ENCODE assay signal across 18 mouse cellular contexts in genomic region chr10:3308180-3308820, GRCm38 (mm10). TPM values are rescaled to one million over a fixed set of nuclear protein-coding genes. Genes with fewer than 3 reads are reported as not detected.
DNase-seq lines count a peak whose midpoint lies in the region; ATAC-seq and TF ChIP-seq lines count a peak whose summit lies in the region.
"Had no signal": no experiment of that assay in that cellular context is flagged by ENCODE, and none has a peak within 500 bp of the region (broad histone marks: within the 10 kb centered on the region; RNA-seq: fewer than 3 reads in every experiment).

No protein-coding gene starts in this region.

- H3K4me2 ChIP-seq in intestine, postnatal 0 days (replicated peaks; ENCODE audit: low read depth) = no peak overlapping the region
- H3K4me2 ChIP-seq: embryonic facial prominence, embryonic 12.5 days; lung, embryonic 15.5 days; stomach, embryonic 15.5 days had no signal

- no peak for ATAC-seq in intestine, postnatal 0 days

- H3K27me3 ChIP-seq in intestine, postnatal 0 days (replicated peaks; ENCODE audit: control insufficient read depth, insufficient read depth, low read length) = no peaks in the 10 kb centered on the region
- H3K27me3 ChIP-seq: embryonic facial prominence, embryonic 12.5 days; lung, embryonic 15.5 days; megakaryocyte, embryonic 14.5 days; stomach, embryonic 15.5 days had no signal

- no peaks in the 10 kb centered on the region for H3K9me3 ChIP-seq in intestine, postnatal 0 days (ENCODE audit: control insufficient read depth)
- H3K9me3 ChIP-seq: embryonic facial prominence, embryonic 12.5 days; lung, embryonic 15.5 days; stomach, embryonic 15.5 days had no signal

- DNase-seq in left cerebral cortex, postnatal 4 days = peak; percentile 47
- DNase-seq in left cerebral cortex, adult 9 months (ENCODE audit: low spot score in 2 of 2) = no peak
- DNase-seq in cerebellum, adult 11-12 months = peak; percentile 80
- DNase-seq in kidney, adult 18-20 months = peak; percentile 28
- DNase-seq in kidney, postnatal 36 days = peak; percentile 43 to 47
- DNase-seq in ovary, postnatal 10 days (ENCODE audit: low spot score) = no peak
- DNase-seq in layer of hippocampus, adult 11-12 months (ENCODE audit: low spot score) = no peak
- DNase-seq: gastrocnemius, postnatal 36 days had no signal

- no peaks in the 10 kb centered on the region for H3K36me3 ChIP-seq in intestine, postnatal 0 days (ENCODE audit: control insufficient read depth, insufficient read depth)
- H3K36me3 ChIP-seq: embryonic facial prominence, embryonic 12.5 days; forebrain, embryonic 10.5 days; lung, embryonic 15.5 days; stomach, embryonic 15.5 days had no signal

- no peak overlapping the region for H3K9ac ChIP-seq in intestine, postnatal 0 days (ENCODE audit: low read depth, low read length)
- H3K9ac ChIP-seq: embryonic facial prominence, embryonic 12.5 days; lung, embryonic 15.5 days; stomach, embryonic 15.5 days had no signal

- H3K4me3 ChIP-seq in intestine, postnatal 0 days (ENCODE audit: low read depth, low read length) = no peak overlapping the region
- H3K4me3 ChIP-seq: embryonic facial prominence, embryonic 12.5 days; forebrain, embryonic 10.5 days; lung, embryonic 15.5 days; megakaryocyte, embryonic 14.5 days; stomach, embryonic 15.5 days had no signal

- TF ChIP-seq CTCF in intestine, postnatal 0 days (IDR thresholded peaks at IDR 0.05; ENCODE audit: low read depth) = no peak

- WGBS in intestine, postnatal 0 days = 62% methylated on average over 4 of the region's 4 CpGs

- H3K27ac ChIP-seq in intestine, postnatal 0 days (ENCODE audit: low read depth, low read length) = no peak overlapping the region
- H3K27ac ChIP-seq: embryonic facial prominence, embryonic 12.5 days; forebrain, embryonic 10.5 days; lung, embryonic 15.5 days; stomach, embryonic 15.5 days had no signal

- no peaks in the 10 kb centered on the region for H3K4me1 ChIP-seq in intestine, postnatal 0 days (replicated peaks; ENCODE audit: control insufficient read depth, insufficient read depth, low read length)
- H3K4me1 ChIP-seq: embryonic facial prominence, embryonic 12.5 days; forebrain, embryonic 10.5 days; megakaryocyte, embryonic 14.5 days; stomach, embryonic 15.5 days had no signal

- intact Hi-C loops in left cerebral cortex, postnatal 4 days (cut with DNase I) = no loop called here

RNA-seq across cellular contexts. Expression of gene H60c, which starts 40.7 kb away (rescaled TPM):
- total RNA-seq in left cerebral cortex, postnatal 4 days (2021) = not detected
- polyA plus RNA-seq in intestine, postnatal 0 days (2015; fragmentation: Nextera tagmentation; extraction: Ambion mirVana) = 0.04 TPM in 1 of 2 replicates, not detected in the other
- total RNA-seq: adrenal gland, postnatal 10 days; gastrocnemius, postnatal 36 days; heart, postnatal 10 days; liver, adult 2 months had no signal
- polyA plus RNA-seq: forebrain, embryonic 10.5 days; intestine, embryonic 14.5 days; liver, adult 2 months had no signal

RNA-seq across cellular contexts. Expression of gene Ppp1r14c, which starts 57.6 kb away (rescaled TPM):
- 10 to 100 TPM; 91.1 to 92.6 TPM for total RNA-seq in left cerebral cortex, postnatal 4 days (2021)
- polyA plus RNA-seq in intestine, postnatal 0 days (2015; fragmentation: Nextera tagmentation; extraction: Ambion mirVana) = 1.4 and 2.3 TPM in 2 replicates
- total RNA-seq: liver, adult 2 months had no signal
- polyA plus RNA-seq: liver, adult 2 months had no signal

Comparison
In these comparisons a context has a peak if more than half of its experiments do, and no peak if none do; other contexts are left out.
1. DNase-seq: peak in left cerebral cortex, postnatal 4 days (single experiment), cerebellum, adult 11-12 months (single experiment), kidney, adult 18-20 months (single experiment) and kidney, postnatal 36 days (2 of 2); none in left cerebral cortex, adult 9 months (0 of 2), ovary, postnatal 10 days (single experiment) and layer of hippocampus, adult 11-12 months (single experiment).